7 mouse cellular contexts compared by ENCODE assay signal in the genomic region with DNA sequence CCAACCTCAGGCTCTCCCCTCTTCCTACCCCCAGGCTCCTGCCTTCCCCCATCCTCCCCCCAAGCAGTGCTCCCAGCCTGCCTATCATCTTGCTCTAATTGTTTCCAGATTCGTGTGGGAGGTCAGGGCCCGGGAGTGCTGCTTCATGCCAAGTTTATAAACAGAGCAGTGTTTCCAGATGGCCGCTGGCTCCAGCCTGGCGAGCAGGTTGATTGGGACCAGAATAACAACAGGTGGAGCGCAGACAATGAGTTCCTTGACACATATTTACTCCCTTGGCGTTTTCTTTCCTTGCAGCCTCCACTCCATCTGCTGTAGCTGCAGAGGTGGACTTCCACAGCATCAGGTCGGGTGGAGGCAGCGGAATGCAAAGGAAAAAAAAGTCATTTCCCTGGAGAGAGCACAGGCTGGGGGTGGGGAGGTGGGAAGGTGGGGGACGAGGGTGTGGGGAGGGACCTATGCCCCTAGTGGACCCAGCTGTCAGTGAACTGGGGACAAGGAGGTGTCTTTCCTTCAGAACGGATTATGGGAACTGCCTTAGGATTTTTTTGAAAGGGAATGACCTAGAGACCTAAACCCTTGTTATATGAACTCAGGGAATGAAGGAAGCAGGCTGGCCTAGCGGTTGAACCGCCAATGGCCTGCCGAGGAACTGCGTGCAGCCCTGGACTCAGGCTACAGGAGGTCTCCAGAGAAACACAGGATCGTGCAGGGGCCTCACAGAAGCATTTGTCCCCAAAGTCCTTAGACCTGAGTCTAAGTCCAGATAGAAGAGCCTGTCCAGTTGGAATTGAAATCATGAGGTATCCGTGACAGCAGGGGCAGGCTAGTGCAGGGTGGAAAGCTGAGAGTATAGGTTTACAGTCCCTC.
A peak's percentile ranks its signal among the peaks of the same experiment; 100 is the strongest.
DNase-seq lines count a peak whose midpoint lies in the region; ATAC-seq lines count a peak whose summit lies in the region.

No protein-coding gene starts in this region.

- no peak overlapping the region for H3K9ac ChIP-seq in forebrain, embryonic 13.5 days
- H3K9ac ChIP-seq in heart, embryonic 15.5 days, result 0 out of 2 replicates have a peak overlapping the region, but pooled peaks have one; percentile 11
- no peak overlapping the region for H3K9ac ChIP-seq in limb, embryonic 15.5 days
- no peak overlapping the region for H3K9ac ChIP-seq in neural tube, embryonic 15.5 days (replicated peaks)

- H3K9me3 ChIP-seq in forebrain, embryonic 13.5 days (replicated peaks), result no peaks in the 10 kb centered on the region
- H3K9me3 ChIP-seq in heart, embryonic 15.5 days (replicated peaks), result no peaks in the 10 kb centered on the region
- H3K9me3 ChIP-seq in limb, embryonic 15.5 days, result no peaks in the 10 kb centered on the region
- no peaks in the 10 kb centered on the region for H3K9me3 ChIP-seq in neural tube, embryonic 15.5 days (replicated peaks)

- WGBS in forebrain, embryonic 13.5 days, result 4% methylated on average over 16 of the region's 16 CpGs
- 4% methylated on average over 16 of the region's 16 CpGs for WGBS in heart, embryonic 15.5 days
- WGBS in limb, embryonic 15.5 days, result 5% methylated on average over 16 of the region's 16 CpGs
- 4% methylated on average over 16 of the region's 16 CpGs for WGBS in neural tube, embryonic 15.5 days

- ATAC-seq in cerebellum, adult (ENCODE audit: insufficient number of reproducible peaks, low FRiP score, low TSS enrichment), result peak; percentile 83
- peak; percentile 86 for ATAC-seq in forebrain, embryonic 13.5 days
- peak; percentile 87 for ATAC-seq in heart, embryonic 15.5 days (replicated peaks; ENCODE audit: insufficient number of reproducible peaks, insufficient read depth, low FRiP score, low read depth)
- peak; percentile 89 for ATAC-seq in limb, embryonic 15.5 days (ENCODE audit: insufficient number of reproducible peaks, low FRiP score, low TSS enrichment, low read depth)
- ATAC-seq in neural tube, embryonic 15.5 days (ENCODE audit: low FRiP score), result 0 out of 2 replicates have a peak, but pooled peaks have one; percentile 47

- H3K4me3 ChIP-seq in forebrain, embryonic 13.5 days, result no peak overlapping the region
- peak overlapping the region; percentile 27 for H3K4me3 ChIP-seq in heart, embryonic 15.5 days
- H3K4me3 ChIP-seq in limb, embryonic 15.5 days, result no peak overlapping the region
- H3K4me3 ChIP-seq in neural tube, embryonic 15.5 days (replicated peaks), result no peak overlapping the region

- peak overlapping the region; percentile 43 for H3K4me2 ChIP-seq in forebrain, embryonic 13.5 days
- H3K4me2 ChIP-seq in heart, embryonic 15.5 days, result peak overlapping the region; percentile 60
- peak overlapping the region; percentile 36 for H3K4me2 ChIP-seq in limb, embryonic 15.5 days
- peak overlapping the region; percentile 27 for H3K4me2 ChIP-seq in neural tube, embryonic 15.5 days

- H3K36me3 ChIP-seq in forebrain, embryonic 13.5 days (ENCODE audit: poor library complexity, severe bottlenecking), result no peaks in the 10 kb centered on the region
- H3K36me3 ChIP-seq in heart, embryonic 15.5 days, result no peaks in the 10 kb centered on the region
- no peaks in the 10 kb centered on the region for H3K36me3 ChIP-seq in limb, embryonic 15.5 days
- no peaks in the 10 kb centered on the region for H3K36me3 ChIP-seq in neural tube, embryonic 15.5 days

- H3K27ac ChIP-seq in forebrain, embryonic 13.5 days, result no peak overlapping the region
- H3K27ac ChIP-seq in heart, embryonic 15.5 days, result peak overlapping the region; percentile 75
- peak overlapping the region; percentile 87 for H3K27ac ChIP-seq in limb, embryonic 15.5 days
- H3K27ac ChIP-seq in neural tube, embryonic 15.5 days (replicated peaks), result no peak overlapping the region

- H3K4me1 ChIP-seq in forebrain, embryonic 13.5 days, result peaks cover 22% of the 10 kb centered on the region
- peaks cover 30% of the 10 kb centered on the region for H3K4me1 ChIP-seq in heart, embryonic 15.5 days (replicated peaks)
- peaks cover 46% of the 10 kb centered on the region for H3K4me1 ChIP-seq in limb, embryonic 15.5 days
- H3K4me1 ChIP-seq in neural tube, embryonic 15.5 days, result peaks cover 12% of the 10 kb centered on the region

- DNase-seq in kidney, postnatal 10 days, result peak; percentile 52
- peak; percentile 66 to 71 for DNase-seq in urinary bladder, postnatal 4 days (ENCODE audit: low spot score in 2 of 2)

- no peaks in the 10 kb centered on the region for H3K27me3 ChIP-seq in forebrain, embryonic 13.5 days
- H3K27me3 ChIP-seq in heart, embryonic 15.5 days, result no peaks in the 10 kb centered on the region
- no peaks in the 10 kb centered on the region for H3K27me3 ChIP-seq in limb, embryonic 15.5 days
- H3K27me3 ChIP-seq in neural tube, embryonic 15.5 days (replicated peaks), result no peaks in the 10 kb centered on the region

Comparison
In these comparisons a context has a peak if more than half of its experiments do, and no peak if none do; other contexts are left out.
1. H3K27ac ChIP-seq: peak in heart, embryonic 15.5 days (single experiment) and limb, embryonic 15.5 days (single experiment); none in forebrain, embryonic 13.5 days (single experiment) and neural tube, embryonic 15.5 days (single experiment).
2. Peak in every context shown above with its lines, with median percentiles within 50 percentile points of each other: ATAC-seq and H3K4me2 ChIP-seq.